Mouse (Mus musculus): Measurements from ENCODE around the gene Chmp4b.

DNA sequence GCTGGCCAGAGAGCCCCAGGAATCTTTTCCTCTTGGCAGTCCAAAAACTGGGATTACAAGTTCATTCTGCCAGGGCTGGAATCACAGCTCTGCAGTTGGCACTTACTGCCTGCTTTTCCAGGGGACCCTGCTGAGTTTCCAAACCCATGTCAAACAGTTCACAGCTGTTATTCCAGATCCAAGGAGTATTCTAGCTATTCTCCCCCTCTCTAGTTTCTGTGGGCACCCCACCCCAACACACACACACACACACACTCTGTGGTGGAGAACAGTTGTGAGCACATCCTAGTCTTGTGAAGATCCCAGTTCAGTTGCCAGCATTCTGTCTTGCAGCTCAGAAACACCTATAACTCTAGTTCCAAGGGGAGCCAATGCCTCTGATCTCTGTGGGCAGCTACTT, 65.6 kb downstream of the Chmp4b start:
- no peak for TF ChIP-seq EP300 (IDR thresholded peaks at IDR 0.05; ENCODE audit: low read depth)
- no peak for TF ChIP-seq CTCF (IDR thresholded peaks at IDR 0.05; ENCODE audit: low read depth)

Data from liver, postnatal 0 days (tissue).